Mouse (Mus musculus) intestine, postnatal 0 days (tissue): Measurements from ENCODE around the gene 4921524J17Rik. TPM values are rescaled to one million over a fixed set of nuclear protein-coding genes. Genes with fewer than 3 reads are reported as not detected.

Experiments
- ATAC-seq: fragments of 200-750 bp; cut with Nextera tagmentation; 2 replicates; pipeline ENCODE4 v1.8.0; 2017; ENCODE audit warnings: mild to moderate bottlenecking, moderate TSS enrichment, moderate library complexity
- H3K27ac ChIP-seq: fragments of 300-500 bp; sonication (generic); 2 replicates; pipeline ENCODE4 v1.5.1; 2014; ENCODE audit warnings: mild to moderate bottlenecking, low read depth, low read length, moderate library complexity
- H3K27me3 ChIP-seq: fragments of 300-500 bp; sonication (generic); replicated peaks from 2 replicates; pipeline ENCODE4 v1.6.1; 2014; ENCODE audit warnings: low read length, mixed read lengths; ENCODE audit not compliant: control insufficient read depth, insufficient read depth
- H3K36me3 ChIP-seq: fragments of 300-500 bp; sonication (generic); 2 replicates; pipeline ENCODE4 v1.6.1; 2014; ENCODE audit warnings: mild to moderate bottlenecking, moderate library complexity; ENCODE audit not compliant: control insufficient read depth, insufficient read depth
- H3K4me1 ChIP-seq: fragments of 300-500 bp; sonication (generic); replicated peaks from 2 replicates; pipeline ENCODE4 v1.6.1; 2014; ENCODE audit warnings: antibody characterized with exemption, low read length, mixed read lengths; ENCODE audit not compliant: control insufficient read depth, insufficient read depth
- H3K4me2 ChIP-seq: fragments of 300-500 bp; sonication (generic); replicated peaks from 2 replicates; pipeline ENCODE4 v1.6.1; 2014; ENCODE audit warnings: low read depth, mild to moderate bottlenecking, moderate library complexity
- H3K4me3 ChIP-seq: fragments of 300-500 bp; sonication (generic); 2 replicates; pipeline ENCODE4 v1.5.1; 2014; ENCODE audit warnings: low read depth, low read length
- H3K9ac ChIP-seq: fragments of 300-500 bp; sonication (generic); 2 replicates; pipeline ENCODE4 v1.6.1; 2014; ENCODE audit warnings: mild to moderate bottlenecking, low read depth, low read length
- H3K9me3 ChIP-seq: fragments of 300-500 bp; sonication (generic); 2 replicates; pipeline ENCODE4 v1.6.1; 2016; ENCODE audit warnings: mixed run types; ENCODE audit not compliant: control insufficient read depth
- CTCF ChIP-seq: sonication (generic); IDR thresholded peaks from 2 replicates; pipeline ENCODE4 v1.5.1; 2016; ENCODE audit warnings: low read depth, mild to moderate bottlenecking, control low read depth, antibody characterized with exemption, moderate library complexity
- WGBS: fragments of 180-500 bp; shearing (Covaris S2); extraction: QIAGEN DNeasy Blood & Tissue Kit; methylation state at CpG from one replicate; pipeline ENCODE4 v1.1.7; 2014; 5-methylcytosine and 5-hydroxymethylcytosine counted together
- polyA plus RNA-seq: library from polyadenylated mRNA; unstranded; fragments of >200 nt; fragmentation: Nextera tagmentation; extraction: Ambion mirVana; gene quantifications from 2 replicates; pipeline ENCODE4 v1.2.1, GENCODE M21; 2015

4921524J17Rik gene
- polyA plus RNA-seq, 1 experiment from 2014 or later: 24.3 TPM

DNA sequence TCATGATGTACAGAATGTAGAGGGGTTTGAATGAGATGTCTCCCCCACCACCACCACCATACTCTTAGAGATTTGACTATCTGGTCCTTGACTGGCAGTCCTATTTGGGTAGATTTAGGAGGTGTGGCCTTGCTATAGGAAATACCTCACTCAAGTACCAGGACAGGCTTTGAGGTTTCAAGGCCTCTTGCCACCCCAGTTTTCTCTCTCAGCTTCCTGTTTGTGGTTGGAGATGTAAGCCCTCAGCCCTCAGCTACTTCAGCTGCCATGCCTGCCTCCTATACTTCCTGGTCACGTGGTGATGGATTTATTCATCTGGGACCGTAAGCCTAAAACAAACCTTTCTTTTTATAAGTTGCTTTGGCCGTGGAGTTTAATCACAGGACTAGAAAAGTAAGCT, 17.7 kb upstream of the 4921524J17Rik start:
- Histone ChIP-seq H3K4me3 (no peak overlapping the region), H3K9ac (no peak overlapping the region), H3K4me1 (no peaks in the 10 kb centered on the region), H3K27ac (no peak overlapping the region), H3K9me3 (no peaks in the 10 kb centered on the region), H3K4me2 (no peak overlapping the region), H3K36me3 (no peaks in the 10 kb centered on the region), H3K27me3 (no peaks in the 10 kb centered on the region)
- WGBS: 74% methylated on average over 3 of the region's 3 CpGs
- no peak for ATAC-seq
- TF ChIP-seq CTCF: no peak

DNA sequence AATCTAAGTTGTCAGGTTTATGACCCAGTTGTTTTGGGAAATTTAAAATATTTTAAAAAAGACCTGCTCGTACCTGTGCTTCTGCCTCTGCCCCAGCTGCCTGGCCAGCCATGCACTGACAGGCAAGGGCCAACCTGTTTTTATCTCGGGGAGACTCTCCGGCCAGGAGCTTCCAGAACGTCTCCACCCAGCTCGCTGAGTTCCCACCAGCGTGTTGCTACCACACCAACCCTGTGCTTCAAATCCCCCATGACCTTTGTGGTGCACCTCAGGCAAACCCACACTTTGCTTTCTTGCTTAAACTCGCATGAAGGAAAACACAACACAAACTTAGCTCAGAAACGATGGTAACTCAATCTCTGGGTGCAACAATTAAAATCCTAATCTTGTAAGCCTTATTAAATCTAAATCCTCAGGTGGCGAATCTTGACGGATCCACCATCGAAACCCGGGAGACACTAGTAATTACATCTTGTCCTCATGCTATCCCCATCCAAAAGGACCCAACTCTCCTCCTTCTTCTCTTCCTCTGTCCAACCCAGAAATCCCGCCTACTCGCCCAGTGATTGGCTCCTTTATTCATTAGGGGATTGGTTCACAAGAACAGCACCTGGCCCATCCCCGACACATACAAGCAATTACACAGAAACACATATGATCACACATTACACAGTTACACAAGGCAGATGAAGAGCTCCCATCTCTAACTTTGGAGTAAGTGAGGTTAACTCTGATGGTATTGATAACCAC, 13.5 kb upstream of the 4921524J17Rik start:
- TF ChIP-seq CTCF: no peak
- no peak overlapping the region for H3K4me3 ChIP-seq
- H3K36me3 ChIP-seq: no peaks in the 10 kb centered on the region
- no peak overlapping the region for H3K27ac ChIP-seq
- no peaks in the 10 kb centered on the region for H3K27me3 ChIP-seq
- ATAC-seq: no peak
- H3K4me1 ChIP-seq: no peaks in the 10 kb centered on the region
- no peaks in the 10 kb centered on the region for H3K9me3 ChIP-seq
- no peak overlapping the region for H3K4me2 ChIP-seq
- whole genome bisulfite sequencing: 78% methylated on average over 15 of the region's 15 CpGs
- H3K9ac ChIP-seq: no peak overlapping the region

DNA sequence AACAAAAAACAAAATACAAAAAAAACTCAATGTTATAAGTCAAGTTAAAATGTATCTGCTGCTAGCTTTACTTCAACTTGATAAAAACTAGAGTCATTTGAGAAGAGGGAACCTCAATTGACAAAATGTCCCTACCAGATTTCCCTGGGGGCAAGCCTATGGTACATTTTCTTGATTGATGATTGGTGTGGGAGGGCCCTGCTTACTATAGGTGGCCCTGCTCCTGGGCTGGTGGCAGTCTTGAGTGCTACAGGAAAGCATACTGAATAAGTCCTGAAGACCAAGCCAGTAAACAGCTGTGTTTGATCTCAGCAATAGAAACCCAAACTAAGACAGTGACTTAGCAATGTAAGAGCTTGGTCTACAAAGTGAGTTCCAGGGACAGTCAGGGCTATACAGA, 11.5 kb upstream of the 4921524J17Rik start:
- no peak for ATAC-seq
- Histone ChIP-seq H3K4me2 (no peak overlapping the region), H3K27ac (no peak overlapping the region), H3K4me1 (no peaks in the 10 kb centered on the region), H3K36me3 (no peaks in the 10 kb centered on the region), H3K9me3 (no peaks in the 10 kb centered on the region), H3K27me3 (no peaks in the 10 kb centered on the region), H3K9ac (no peak overlapping the region), H3K4me3 (no peak overlapping the region)
- no peak for TF ChIP-seq CTCF

DNA sequence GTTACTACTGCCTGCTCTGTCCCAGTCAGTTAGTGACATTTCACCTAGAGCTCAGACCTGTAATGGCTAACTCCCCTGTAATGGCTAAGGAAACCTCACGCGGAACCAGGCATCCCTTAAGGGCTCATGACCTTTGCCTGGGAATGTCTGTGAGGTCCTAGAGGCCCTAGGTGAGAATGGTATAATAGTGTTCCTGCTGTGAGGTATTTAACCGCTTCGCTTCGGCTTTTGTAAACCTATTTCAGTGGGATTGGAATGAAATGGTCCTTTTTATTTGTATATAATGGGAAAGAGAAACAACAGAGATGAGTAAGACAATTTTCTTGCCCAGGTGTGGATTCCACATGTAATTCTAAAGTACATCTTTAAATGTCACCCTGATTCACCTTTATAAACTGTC, 8.9 kb upstream of the 4921524J17Rik start:
- H3K27me3 ChIP-seq: no peaks in the 10 kb centered on the region
- TF ChIP-seq CTCF: no peak
- no peaks in the 10 kb centered on the region for H3K9me3 ChIP-seq
- no peak for ATAC-seq
- 68% methylated on average over 5 of the region's 5 CpGs for WGBS
- no peak overlapping the region for H3K4me3 ChIP-seq
- H3K27ac ChIP-seq: no peak overlapping the region
- no peak overlapping the region for H3K4me2 ChIP-seq
- no peaks in the 10 kb centered on the region for H3K36me3 ChIP-seq
- no peak overlapping the region for H3K9ac ChIP-seq
- H3K4me1 ChIP-seq: no peaks in the 10 kb centered on the region

DNA sequence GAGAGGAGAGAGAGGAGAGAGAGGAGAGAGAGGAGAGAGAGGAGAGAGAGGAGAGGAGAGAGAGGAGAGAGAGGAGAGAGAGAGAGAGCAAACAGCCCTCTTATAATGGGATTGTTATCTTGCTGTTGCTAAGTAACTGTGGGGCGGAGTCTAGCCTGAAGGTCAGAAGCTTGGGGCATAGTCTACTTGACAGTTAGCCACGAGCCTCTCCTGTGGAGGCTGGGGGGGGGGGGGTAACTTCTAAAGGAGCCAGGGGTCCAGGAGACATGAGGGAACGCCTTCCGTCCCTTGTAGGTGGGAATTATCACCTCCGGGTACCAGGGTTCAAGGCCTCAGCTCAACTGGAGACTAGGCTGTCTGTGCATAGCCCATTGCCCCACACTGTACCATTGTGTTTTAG, 3.1 kb upstream of the 4921524J17Rik start:
- H3K9me3 ChIP-seq: no peaks in the 10 kb centered on the region
- WGBS: 50% methylated on average over 5 of the region's 5 CpGs
- 0 out of 2 replicates have a peak, but pooled peaks cover under 1% of the 10 kb centered on the region for H3K4me1 ChIP-seq
- no peak overlapping the region for H3K4me2 ChIP-seq
- H3K9ac ChIP-seq: no peak overlapping the region
- no peak for ATAC-seq
- H3K4me3 ChIP-seq: no peak overlapping the region
- no peak for TF ChIP-seq CTCF
- no peaks in the 10 kb centered on the region for H3K27me3 ChIP-seq
- no peak overlapping the region for H3K27ac ChIP-seq
- H3K36me3 ChIP-seq: no peaks in the 10 kb centered on the region

DNA sequence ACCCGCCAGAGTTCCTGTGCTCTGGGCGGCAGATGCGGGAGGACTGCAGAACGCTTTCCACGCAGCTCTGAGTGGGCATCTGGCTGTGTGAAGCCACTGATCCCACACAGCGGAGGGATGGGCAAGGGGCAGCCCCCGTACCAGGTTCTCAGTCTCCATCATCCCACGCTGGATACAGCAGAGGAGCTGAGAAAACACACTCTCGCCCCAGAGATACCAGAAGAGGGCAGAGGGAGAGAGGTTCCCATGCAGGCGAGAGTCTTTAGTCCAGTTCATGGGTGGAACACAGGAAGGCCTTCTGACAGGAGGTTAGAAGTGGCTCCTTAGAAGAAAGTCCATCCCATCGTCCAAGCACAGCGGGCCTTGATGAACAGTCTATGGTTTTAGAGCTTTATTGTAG, 2.2 kb upstream of the 4921524J17Rik start:
- Histone ChIP-seq H3K27ac (no peak overlapping the region), H3K4me2 (no peak overlapping the region), H3K4me3 (no peak overlapping the region), H3K4me1 (0 out of 2 replicates have a peak, but pooled peaks cover 3% of the 10 kb centered on the region), H3K27me3 (no peaks in the 10 kb centered on the region), H3K9me3 (no peaks in the 10 kb centered on the region), H3K36me3 (no peaks in the 10 kb centered on the region), H3K9ac (no peak overlapping the region)
- ATAC-seq: no peak
- WGBS: 87% methylated on average over 12 of the region's 12 CpGs
- no peak for TF ChIP-seq CTCF
